Mouse (Mus musculus): ENCODE measurements at regions not wholly inside any gene's neighbourhood (a gene's known extent, or its start where the extent isn't known, plus 50 kb on each side); places are given as distances from the start of the nearest gene placed in this dataset.

- H3K4me3 ChIP-seq (replicated peaks): no peak overlapping the region
- peaks cover 26% of the 10 kb centered on the region for H3K4me1 ChIP-seq (replicated peaks)
- H3K9ac ChIP-seq (replicated peaks): no peak overlapping the region
- H3K27ac ChIP-seq: peak overlapping the region; percentile 57; the same call in 1 of the 2 replicates
- peak; percentile 44 for ATAC-seq
- WGBS: 55% methylated on average over 5 of the region's 5 CpGs
- H3K36me3 ChIP-seq: no peaks in the 10 kb centered on the region
- H3K4me2 ChIP-seq (replicated peaks): no peak overlapping the region
- H3K9me3 ChIP-seq: no peaks in the 10 kb centered on the region; the same call in 1 of the 2 replicates
- 0 out of 2 replicates have a peak, but pooled peaks cover 10% of the 10 kb centered on the region for H3K27me3 ChIP-seq
Measured at GRCm38 (mm10) chr11:114238801-114239200, 172.0 kb upstream of the Sdk2 start.

GRCm38 (mm10) chr11:114238316-114238715 is 171.5 kb upstream of the Sdk2 start:
- H3K4me3 ChIP-seq (replicated peaks): no peak overlapping the region
- ATAC-seq: no peak
- peaks cover 30% of the 10 kb centered on the region for H3K4me1 ChIP-seq (replicated peaks)
- no peak overlapping the region for H3K4me2 ChIP-seq (replicated peaks)
- no peak overlapping the region for H3K9ac ChIP-seq (replicated peaks)
- 0 out of 2 replicates have a peak, but pooled peaks cover 10% of the 10 kb centered on the region for H3K27me3 ChIP-seq
- H3K9me3 ChIP-seq: no peaks in the 10 kb centered on the region; the same call in 1 of the 2 replicates
- H3K36me3 ChIP-seq: no peaks in the 10 kb centered on the region
- H3K27ac ChIP-seq: no peak overlapping the region
- WGBS: 88% methylated on average over 8 of the region's 8 CpGs

GRCm38 (mm10) chr11:114234542-114234910 is 167.7 kb upstream of the Sdk2 start:
- no peaks in the 10 kb centered on the region; the same call in 1 of the 2 replicates for H3K9me3 ChIP-seq
- 53% methylated on average over 1 of the region's 1 CpGs for WGBS
- no peaks in the 10 kb centered on the region for H3K36me3 ChIP-seq
- 0 out of 2 replicates have a peak, but pooled peaks cover 6% of the 10 kb centered on the region for H3K27me3 ChIP-seq
- H3K4me2 ChIP-seq (replicated peaks): peak overlapping the region; percentile 13; the same call in 1 of the 2 replicates
- no peak overlapping the region for H3K4me3 ChIP-seq (replicated peaks)
- no peak for ATAC-seq
- H3K4me1 ChIP-seq (replicated peaks): peaks cover 27% of the 10 kb centered on the region
- no peak overlapping the region for H3K9ac ChIP-seq (replicated peaks)
- no peak overlapping the region for H3K27ac ChIP-seq

GRCm38 (mm10) chr11:114233636-114234541 is 167.0 kb upstream of the Sdk2 start:
- Histone ChIP-seq H3K27ac (no peak overlapping the region), H3K36me3 (no peaks in the 10 kb centered on the region), H3K9me3 (no peaks in the 10 kb centered on the region; the same call in 1 of the 2 replicates), H3K4me3 (replicated peaks) (no peak overlapping the region), H3K4me2 (replicated peaks) (peak overlapping the region; percentile 13; the same call in 1 of the 2 replicates), H3K4me1 (replicated peaks) (peaks cover 20% of the 10 kb centered on the region), H3K27me3 (0 out of 2 replicates have a peak, but pooled peaks cover 6% of the 10 kb centered on the region), H3K9ac (replicated peaks) (no peak overlapping the region)
- 74% methylated on average over 19 of the region's 19 CpGs for WGBS
- ATAC-seq: no peak

GRCm38 (mm10) chr11:114231841-114232240 is 165.0 kb upstream of the Sdk2 start:
- WGBS: 72% methylated on average over 4 of the region's 4 CpGs
- no peaks in the 10 kb centered on the region for H3K36me3 ChIP-seq
- H3K4me3 ChIP-seq (replicated peaks): no peak overlapping the region
- H3K27ac ChIP-seq: no peak overlapping the region
- H3K27me3 ChIP-seq: 0 out of 2 replicates have a peak, but pooled peaks cover 4% of the 10 kb centered on the region
- H3K4me2 ChIP-seq (replicated peaks): no peak overlapping the region
- no peak for ATAC-seq
- H3K9ac ChIP-seq (replicated peaks): no peak overlapping the region
- no peaks in the 10 kb centered on the region; the same call in 1 of the 2 replicates for H3K9me3 ChIP-seq
- H3K4me1 ChIP-seq (replicated peaks): peaks cover 16% of the 10 kb centered on the region

GRCm38 (mm10) chr11:114229763-114230162 is 162.9 kb upstream of the Sdk2 start:
- H3K4me3 ChIP-seq (replicated peaks): no peak overlapping the region
- no peak overlapping the region for H3K4me2 ChIP-seq (replicated peaks)
- ATAC-seq: no peak
- WGBS: 88% methylated on average over 8 of the region's 8 CpGs
- no peak overlapping the region for H3K9ac ChIP-seq (replicated peaks)
- H3K9me3 ChIP-seq: no peaks in the 10 kb centered on the region
- H3K27ac ChIP-seq: no peak overlapping the region
- H3K36me3 ChIP-seq: no peaks in the 10 kb centered on the region
- 0 out of 2 replicates have a peak, but pooled peaks cover 3% of the 10 kb centered on the region for H3K27me3 ChIP-seq
- peaks cover 16% of the 10 kb centered on the region for H3K4me1 ChIP-seq (replicated peaks)

- Histone ChIP-seq H3K4me2 (replicated peaks) (no peak overlapping the region), H3K4me1 (replicated peaks) (peaks cover 12% of the 10 kb centered on the region), H3K9me3 (no peaks in the 10 kb centered on the region), H3K27ac (no peak overlapping the region), H3K4me3 (replicated peaks) (no peak overlapping the region), H3K27me3 (0 out of 2 replicates have a peak, but pooled peaks cover 3% of the 10 kb centered on the region), H3K36me3 (no peaks in the 10 kb centered on the region), H3K9ac (replicated peaks) (no peak overlapping the region)
- WGBS: 85% methylated on average over 6 of the region's 6 CpGs
- no peak for ATAC-seq
Measured at GRCm38 (mm10) chr11:114229196-114229595, 162.3 kb upstream of the Sdk2 start.

- Histone ChIP-seq H3K27me3 (no peaks in the 10 kb centered on the region), H3K4me3 (replicated peaks) (no peak overlapping the region), H3K27ac (no peak overlapping the region), H3K9ac (replicated peaks) (no peak overlapping the region), H3K9me3 (0 out of 2 replicates have a peak, but pooled peaks cover 3% of the 10 kb centered on the region), H3K4me2 (replicated peaks) (no peak overlapping the region), H3K4me1 (replicated peaks) (no peaks in the 10 kb centered on the region), H3K36me3 (no peaks in the 10 kb centered on the region)
- ATAC-seq: no peak
- WGBS: 89% methylated on average over 13 of the region's 13 CpGs
Measured at GRCm38 (mm10) chr11:114226553-114226952, 159.7 kb upstream of the Sdk2 start.

- no peaks in the 10 kb centered on the region for H3K36me3 ChIP-seq
- H3K4me1 ChIP-seq (replicated peaks): no peaks in the 10 kb centered on the region
- 84% methylated on average over 2 of the region's 2 CpGs for WGBS
- 0 out of 2 replicates have a peak, but pooled peaks cover 3% of the 10 kb centered on the region for H3K9me3 ChIP-seq
- H3K27ac ChIP-seq: no peak overlapping the region
- no peaks in the 10 kb centered on the region for H3K27me3 ChIP-seq
- no peak overlapping the region for H3K9ac ChIP-seq (replicated peaks)
- H3K4me2 ChIP-seq (replicated peaks): no peak overlapping the region
- H3K4me3 ChIP-seq (replicated peaks): no peak overlapping the region
- ATAC-seq: no peak
Measured at GRCm38 (mm10) chr11:114224706-114225105, 157.9 kb upstream of the Sdk2 start.

GRCm38 (mm10) chr11:114223061-114223460 is 156.2 kb upstream of the Sdk2 start:
- ATAC-seq: no peak
- H3K27ac ChIP-seq: no peak overlapping the region
- no peak overlapping the region for H3K4me3 ChIP-seq (replicated peaks)
- H3K36me3 ChIP-seq: no peaks in the 10 kb centered on the region
- no peak overlapping the region for H3K9ac ChIP-seq (replicated peaks)
- H3K4me2 ChIP-seq (replicated peaks): no peak overlapping the region
- no peaks in the 10 kb centered on the region for H3K27me3 ChIP-seq
- 80% methylated on average over 3 of the region's 3 CpGs for WGBS
- H3K9me3 ChIP-seq: 0 out of 2 replicates have a peak, but pooled peaks cover 3% of the 10 kb centered on the region
- peaks cover 16% of the 10 kb centered on the region for H3K4me1 ChIP-seq (replicated peaks)

- Histone ChIP-seq H3K9ac (replicated peaks) (no peak overlapping the region), H3K4me3 (replicated peaks) (no peak overlapping the region), H3K36me3 (no peaks in the 10 kb centered on the region), H3K4me2 (replicated peaks) (no peak overlapping the region), H3K27me3 (0 out of 2 replicates have a peak, but pooled peaks cover 4% of the 10 kb centered on the region), H3K9me3 (0 out of 2 replicates have a peak, but pooled peaks cover 3% of the 10 kb centered on the region), H3K27ac (no peak overlapping the region), H3K4me1 (replicated peaks) (peaks cover 36% of the 10 kb centered on the region)
- no peak for ATAC-seq
- WGBS: 97% methylated on average over 2 of the region's 2 CpGs
Measured at GRCm38 (mm10) chr11:114220466-114220865, 153.6 kb upstream of the Sdk2 start.
